Mouse (Mus musculus) embryonic facial prominence, embryonic 14.5 days (tissue): ENCODE results near the gene Bdh1. TPM values are rescaled to one million over a fixed set of nuclear protein-coding genes. Genes with fewer than 3 reads are reported as not detected.

Source experiments
- ATAC-seq: fragments of 200-750 bp; cut with Nextera tagmentation; 2 replicates; pipeline ENCODE4 v1.8.0; 2017; ENCODE audit warnings: low read depth, moderate number of reproducible peaks, moderate TSS enrichment
- DNase-seq: peaks from one replicate; pipeline ENCODE4 v3.0.0-alpha.2; 2015; ENCODE audit warnings: low spot score
- H3K27ac ChIP-seq: fragments of 300-500 bp; sonication (generic); replicated peaks from 2 replicates; pipeline ENCODE4 v1.5.1; 2014; ENCODE audit warnings: low read depth, mild to moderate bottlenecking, low read length, moderate library complexity
- H3K27me3 ChIP-seq: fragments of 300-500 bp; sonication (generic); replicated peaks from 2 replicates; pipeline ENCODE4 v1.6.1; 2014; ENCODE audit warnings: low read length; ENCODE audit not compliant: control insufficient read depth, insufficient read depth
- H3K36me3 ChIP-seq: fragments of 300-500 bp; sonication (generic); 2 replicates; pipeline ENCODE4 v1.6.1; 2014; ENCODE audit warnings: low read length, mixed read lengths; ENCODE audit not compliant: control insufficient read depth, insufficient read depth
- H3K4me1 ChIP-seq: fragments of 300-500 bp; sonication (generic); 2 replicates; pipeline ENCODE4 v1.6.1; 2014; ENCODE audit warnings: antibody characterized with exemption, low read length; ENCODE audit not compliant: control insufficient read depth, insufficient read depth
- H3K4me2 ChIP-seq: fragments of 300-500 bp; sonication (generic); 2 replicates; pipeline ENCODE4 v1.6.1; 2014; ENCODE audit warnings: low read depth, mild to moderate bottlenecking, low read length, moderate library complexity, mixed read lengths
- H3K4me3 ChIP-seq: fragments of 300-500 bp; sonication (generic); 2 replicates; pipeline ENCODE4 v1.5.1; 2014; ENCODE audit warnings: low read depth, mild to moderate bottlenecking, low read length
- H3K9ac ChIP-seq: fragments of 300-500 bp; sonication (generic); 2 replicates; pipeline ENCODE4 v1.6.1; 2014; ENCODE audit warnings: low read depth, mild to moderate bottlenecking, low read length, moderate library complexity, mixed read lengths
- H3K9me3 ChIP-seq: fragments of 300-500 bp; sonication (generic); 2 replicates; pipeline ENCODE4 v1.6.1; 2016; ENCODE audit warnings: low read length; ENCODE audit not compliant: control insufficient read depth
- WGBS: fragments of 180-500 bp; shearing (Covaris S2); extraction: QIAGEN DNeasy Blood & Tissue Kit; methylation state at CpG from one replicate; pipeline ENCODE4 v1.1.7; 2014; 5-methylcytosine and 5-hydroxymethylcytosine counted together
- polyA plus RNA-seq: library from polyadenylated mRNA; unstranded; fragments of >200 nt; fragmentation: Nextera tagmentation; extraction: Ambion mirVana; gene quantifications from 2 replicates; pipeline ENCODE4 v1.2.1, GENCODE M21; 2014

The Bdh1 gene
- polyA plus RNA-seq, 1 experiment from 2014 or later, result 30.4 TPM

- H3K27me3 ChIP-seq, result no peaks in the 10 kb centered on the region
- ATAC-seq, result peak; percentile 70; the same call in 1 of the 2 replicates
Measured at GRCm38 (mm10) chr16:31452467-31452866, 30.4 kb downstream of the Bdh1 start.

DNA sequence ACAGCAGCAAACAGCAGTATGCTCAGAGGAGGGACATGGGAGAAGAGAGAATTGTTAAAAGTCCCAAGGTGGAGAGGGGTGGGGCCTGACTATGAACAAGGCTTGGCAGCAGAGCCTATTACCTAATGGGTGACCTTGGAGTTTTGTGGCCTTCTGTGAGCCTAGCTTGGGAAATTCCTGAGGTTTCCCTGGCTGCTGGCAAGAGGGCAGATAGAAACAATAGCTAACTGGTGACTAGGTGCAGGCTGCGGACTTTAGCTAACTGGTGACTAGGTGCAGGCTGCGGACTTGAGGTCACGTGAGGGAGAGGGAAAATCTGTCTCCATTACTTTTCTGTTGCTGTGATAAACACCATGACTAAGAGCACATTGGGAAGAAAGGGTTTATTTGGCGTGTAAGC, 31.9 kb downstream of the Bdh1 start:
- no peak overlapping the region for H3K9ac ChIP-seq
- no peak for DNase-seq
- H3K4me3 ChIP-seq, result no peak overlapping the region
- WGBS, result 89% methylated on average over 4 of the region's 4 CpGs
- no peaks in the 10 kb centered on the region for H3K9me3 ChIP-seq
- H3K27me3 ChIP-seq, result no peaks in the 10 kb centered on the region
- no peaks in the 10 kb centered on the region for H3K4me1 ChIP-seq
- 0 out of 2 replicates have a peak, but pooled peaks cover 3% of the 10 kb centered on the region for H3K36me3 ChIP-seq
- H3K4me2 ChIP-seq, result no peak overlapping the region
- H3K27ac ChIP-seq, result no peak overlapping the region
- no peak for ATAC-seq

More at GRCm38 (mm10) chr16:31452467-31452866, 30.4 kb downstream of the Bdh1 start:
- no peak overlapping the region for H3K4me3 ChIP-seq
- H3K4me2 ChIP-seq, result no peak overlapping the region
- no peaks in the 10 kb centered on the region for H3K9me3 ChIP-seq
- no peaks in the 10 kb centered on the region for H3K4me1 ChIP-seq
- no peak overlapping the region for H3K9ac ChIP-seq
- WGBS, result 67% methylated on average over 5 of the region's 7 CpGs
- H3K27ac ChIP-seq, result no peak overlapping the region
- DNase-seq, result peak; percentile 46
- 0 out of 2 replicates have a peak, but pooled peaks cover 3% of the 10 kb centered on the region for H3K36me3 ChIP-seq

GRCm38 (mm10) chr16:31455276-31456045, 33.4 kb downstream of the Bdh1 start:
- Histone ChIP-seq H3K36me3 (0 out of 2 replicates have a peak, but pooled peaks cover 3% of the 10 kb centered on the region), H3K9me3 (no peaks in the 10 kb centered on the region), H3K27ac (no peak overlapping the region), H3K4me2 (0 out of 2 replicates have a peak overlapping the region, but pooled peaks have one; percentile 26), H3K27me3 (no peaks in the 10 kb centered on the region), H3K4me3 (no peak overlapping the region), H3K4me1 (no peaks in the 10 kb centered on the region), H3K9ac (no peak overlapping the region)
- peak; percentile 40 for DNase-seq
- no peak for ATAC-seq
- WGBS, result 53% methylated on average over 21 of the region's 21 CpGs

DNA sequence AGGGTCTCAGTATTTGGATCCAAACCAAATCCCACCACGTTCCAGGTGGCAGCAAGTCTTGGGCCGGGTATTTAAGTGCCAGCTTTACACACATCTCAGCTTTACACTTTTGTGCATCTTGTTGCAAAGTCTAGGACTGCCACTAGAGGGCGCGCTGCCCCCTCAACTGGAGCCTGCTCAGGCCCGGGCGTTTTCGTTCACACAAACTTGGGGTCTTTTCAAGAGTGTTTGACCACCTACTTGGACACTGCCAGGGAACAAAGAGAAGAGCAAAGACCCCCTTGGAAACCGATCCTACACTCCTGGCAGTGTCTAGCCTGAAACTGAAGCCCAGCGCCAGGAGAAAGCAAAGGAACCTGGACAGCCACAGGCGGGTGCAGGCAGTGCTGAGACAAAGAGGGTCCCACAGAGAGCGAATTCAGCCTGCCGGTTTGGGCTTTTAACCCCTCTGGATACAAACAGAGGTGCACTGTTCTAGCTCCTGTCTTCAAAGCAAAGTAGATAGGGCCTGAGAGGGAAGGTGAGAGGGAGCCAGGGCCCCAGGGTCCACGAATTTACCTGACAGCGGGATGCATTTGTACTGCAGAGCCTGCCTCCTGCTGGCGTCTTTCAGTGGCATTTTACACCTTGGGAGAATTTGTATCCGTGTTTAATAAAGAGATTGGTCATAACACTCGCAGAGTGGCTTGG, 36.3 kb downstream of the Bdh1 start:
- 4% methylated on average over 17 of the region's 17 CpGs for WGBS
- ATAC-seq (peak; percentile 59), DNase-seq (peak; percentile 87)
- no peaks in the 10 kb centered on the region for H3K9me3 ChIP-seq
- H3K27ac ChIP-seq, result peak overlapping the region; percentile 56
- H3K4me3 ChIP-seq, result peak overlapping the region; percentile 35
- H3K9ac ChIP-seq, result peak overlapping the region; percentile 68
- no peaks in the 10 kb centered on the region for H3K4me1 ChIP-seq
- peak overlapping the region; percentile 65 for H3K4me2 ChIP-seq
- H3K36me3 ChIP-seq, result 0 out of 2 replicates have a peak, but pooled peaks cover 3% of the 10 kb centered on the region
- H3K27me3 ChIP-seq, result no peaks in the 10 kb centered on the region

DNA sequence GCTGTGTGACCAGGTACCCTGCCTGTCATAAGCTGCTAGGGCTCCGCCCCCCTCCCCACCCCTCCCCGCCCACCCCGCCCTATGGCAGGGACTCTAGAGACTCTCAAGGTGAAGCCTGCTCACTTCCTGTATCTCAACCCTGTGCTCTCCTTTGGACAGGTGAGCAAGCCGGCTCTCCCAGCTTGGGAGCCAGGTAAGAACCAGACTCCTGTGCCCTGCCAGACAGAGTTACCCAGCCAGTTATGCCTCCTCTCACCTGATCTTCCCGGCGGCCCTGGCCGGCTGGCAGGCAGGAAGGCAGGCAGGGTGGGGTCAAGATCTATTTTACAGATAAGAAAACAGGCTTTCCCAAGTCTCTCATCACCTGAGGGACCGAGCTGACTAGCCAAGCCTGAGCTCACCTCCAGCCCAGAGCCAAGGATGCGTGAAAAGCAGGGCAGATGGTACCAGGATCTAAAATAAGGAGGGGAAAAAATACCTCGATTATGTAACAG, 37.9 kb downstream of the Bdh1 start:
- Histone ChIP-seq H3K27ac (no peak overlapping the region), H3K4me1 (no peaks in the 10 kb centered on the region), H3K4me2 (no peak overlapping the region), H3K9ac (no peak overlapping the region), H3K36me3 (0 out of 2 replicates have a peak, but pooled peaks cover 3% of the 10 kb centered on the region), H3K9me3 (no peaks in the 10 kb centered on the region), H3K27me3 (no peaks in the 10 kb centered on the region), H3K4me3 (no peak overlapping the region)
- ATAC-seq, result peak; percentile 79
- DNase-seq, result peak; percentile 72
- WGBS, result 27% methylated on average over 10 of the region's 10 CpGs

DNA sequence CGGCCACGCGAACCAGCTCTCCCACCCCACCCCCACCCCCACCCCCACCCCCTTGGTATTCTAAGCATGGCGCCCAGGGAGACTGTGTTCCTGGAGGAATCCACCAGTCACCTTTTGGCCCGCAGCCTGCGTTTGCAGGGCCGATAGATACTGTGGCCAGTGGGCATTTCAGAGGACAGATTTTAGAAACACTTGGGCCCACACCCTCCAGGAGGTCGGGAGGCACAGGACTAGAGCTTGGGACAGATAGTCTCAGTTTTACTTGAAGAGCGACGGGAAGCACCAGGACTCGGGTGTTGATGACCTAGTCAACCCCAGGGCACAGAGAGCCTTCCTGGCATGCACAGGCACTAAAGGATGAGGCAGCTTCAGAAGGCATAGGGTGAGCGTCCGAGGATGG, 38.4 kb downstream of the Bdh1 start:
- Histone ChIP-seq H3K4me2 (no peak overlapping the region), H3K9ac (no peak overlapping the region), H3K9me3 (no peaks in the 10 kb centered on the region), H3K36me3 (0 out of 2 replicates have a peak, but pooled peaks cover 3% of the 10 kb centered on the region), H3K27me3 (no peaks in the 10 kb centered on the region), H3K4me1 (no peaks in the 10 kb centered on the region), H3K4me3 (no peak overlapping the region), H3K27ac (no peak overlapping the region)
- ATAC-seq (no peak), DNase-seq (no peak)
- WGBS, result 62% methylated on average over 10 of the region's 13 CpGs

- Histone ChIP-seq H3K27me3 (no peaks in the 10 kb centered on the region), H3K27ac (no peak overlapping the region), H3K4me1 (no peaks in the 10 kb centered on the region), H3K4me2 (no peak overlapping the region), H3K4me3 (no peak overlapping the region), H3K36me3 (0 out of 2 replicates have a peak, but pooled peaks cover 3% of the 10 kb centered on the region), H3K9me3 (no peaks in the 10 kb centered on the region), H3K9ac (no peak overlapping the region)
- no peak for DNase-seq
- 81% methylated on average over 5 of the region's 5 CpGs for WGBS
- ATAC-seq, result no peak
Measured at GRCm38 (mm10) chr16:31461046-31461445, 39.0 kb downstream of the Bdh1 start.

GRCm38 (mm10) chr16:31462113-31462687, 40.1 kb downstream of the Bdh1 start:
- Histone ChIP-seq H3K36me3 (no peaks in the 10 kb centered on the region), H3K27ac (no peak overlapping the region), H3K4me2 (no peak overlapping the region), H3K4me3 (no peak overlapping the region), H3K4me1 (no peaks in the 10 kb centered on the region), H3K9me3 (no peaks in the 10 kb centered on the region), H3K9ac (no peak overlapping the region), H3K27me3 (no peaks in the 10 kb centered on the region)
- DNase-seq (no peak), ATAC-seq (no peak)
- 39% methylated on average over 12 of the region's 12 CpGs for WGBS
